Mouse (Mus musculus) heart, postnatal 0 days (tissue): ENCODE results near the gene Med20.

Experiments
- CTCF ChIP-seq: IDR thresholded peaks from 2 replicates; pipeline ENCODE4 v1.5.1; 2016; ENCODE audit warnings: antibody characterized with exemption, control low read depth, low read depth
- EP300 ChIP-seq: IDR thresholded peaks from 2 replicates; pipeline ENCODE4 v1.6.1; 2016; ENCODE audit warnings: antibody characterized with exemption, low read depth

DNA sequence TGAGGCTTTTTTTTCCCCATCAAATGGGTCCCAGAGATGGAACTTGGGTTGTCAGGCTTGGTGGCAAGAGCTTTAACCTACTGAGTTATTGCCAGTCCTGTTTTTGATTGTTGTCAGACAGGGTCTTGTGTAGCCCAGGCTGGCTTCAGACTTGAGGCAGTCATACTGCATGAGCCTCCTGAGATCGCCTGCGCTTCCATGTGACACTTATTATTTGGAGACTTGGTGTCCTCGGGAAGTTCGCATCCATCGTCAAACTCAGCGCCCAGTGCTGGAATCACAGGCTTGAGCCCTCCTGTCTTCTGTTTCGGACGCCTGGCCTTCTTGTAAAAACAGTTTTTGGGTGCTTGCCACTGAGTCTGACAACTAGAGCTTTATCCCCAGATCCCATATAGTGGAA, 4.7 kb downstream of the Med20 start:
- TF ChIP-seq CTCF (no peak), EP300 (no peak)
